Mouse (Mus musculus) embryonic facial prominence, embryonic 12.5 days (tissue): ENCODE data around the gene Orai1. TPM values are rescaled to one million over a fixed set of nuclear protein-coding genes. Genes with fewer than 3 reads are reported as not detected.

Source experiments
- ATAC-seq: fragments of 200-750 bp; cut with Nextera tagmentation; 2 replicates; pipeline ENCODE4 v1.8.0; 2017; ENCODE audit not compliant: insufficient number of reproducible peaks, insufficient read depth, low FRiP score, low TSS enrichment
- H3K27ac ChIP-seq: fragments of 300-500 bp; sonication (generic); 2 replicates; pipeline ENCODE4 v1.5.1; 2016; ENCODE audit warnings: mild to moderate bottlenecking
- H3K27me3 ChIP-seq: fragments of 300-500 bp; sonication (generic); 2 replicates; pipeline ENCODE4 v1.6.1; 2016; ENCODE audit warnings: mild to moderate bottlenecking, moderate library complexity
- H3K36me3 ChIP-seq: fragments of 300-500 bp; sonication (generic); 2 replicates; pipeline ENCODE4 v1.6.1; 2016; ENCODE audit warnings: mild to moderate bottlenecking
- H3K4me1 ChIP-seq: fragments of 300-500 bp; sonication (generic); 2 replicates; pipeline ENCODE4 v1.6.1; 2016
- H3K4me2 ChIP-seq: fragments of 300-500 bp; sonication (generic); replicated peaks from 2 replicates; pipeline ENCODE4 v1.6.1; 2016; ENCODE audit warnings: mild to moderate bottlenecking, moderate library complexity
- H3K4me3 ChIP-seq: fragments of 300-500 bp; sonication (generic); 2 replicates; pipeline ENCODE4 v1.5.1; 2016; ENCODE audit warnings: mild to moderate bottlenecking
- H3K9ac ChIP-seq: fragments of 300-500 bp; sonication (generic); 2 replicates; pipeline ENCODE4 v1.6.1; 2016; ENCODE audit warnings: mild to moderate bottlenecking, moderate library complexity
- H3K9me3 ChIP-seq: fragments of 300-500 bp; sonication (generic); 2 replicates; pipeline ENCODE4 v1.6.1; 2016; ENCODE audit warnings: mild to moderate bottlenecking, moderate library complexity
- WGBS: fragments of 180-500 bp; shearing (Covaris S2); methylation state at CpG from one replicate; pipeline ENCODE4 v1.1.7; 2016; 5-methylcytosine and 5-hydroxymethylcytosine counted together
- polyA plus RNA-seq: library from polyadenylated mRNA; unstranded; fragments of >200 nt; fragmentation: Nextera tagmentation; extraction: Ambion mirVana; gene quantifications from 2 replicates; pipeline ENCODE4 v1.2.1, GENCODE M21; 2016

Gene Orai1
- polyA plus RNA-seq, 1 experiment from 2014 or later = 14.8 TPM

DNA sequence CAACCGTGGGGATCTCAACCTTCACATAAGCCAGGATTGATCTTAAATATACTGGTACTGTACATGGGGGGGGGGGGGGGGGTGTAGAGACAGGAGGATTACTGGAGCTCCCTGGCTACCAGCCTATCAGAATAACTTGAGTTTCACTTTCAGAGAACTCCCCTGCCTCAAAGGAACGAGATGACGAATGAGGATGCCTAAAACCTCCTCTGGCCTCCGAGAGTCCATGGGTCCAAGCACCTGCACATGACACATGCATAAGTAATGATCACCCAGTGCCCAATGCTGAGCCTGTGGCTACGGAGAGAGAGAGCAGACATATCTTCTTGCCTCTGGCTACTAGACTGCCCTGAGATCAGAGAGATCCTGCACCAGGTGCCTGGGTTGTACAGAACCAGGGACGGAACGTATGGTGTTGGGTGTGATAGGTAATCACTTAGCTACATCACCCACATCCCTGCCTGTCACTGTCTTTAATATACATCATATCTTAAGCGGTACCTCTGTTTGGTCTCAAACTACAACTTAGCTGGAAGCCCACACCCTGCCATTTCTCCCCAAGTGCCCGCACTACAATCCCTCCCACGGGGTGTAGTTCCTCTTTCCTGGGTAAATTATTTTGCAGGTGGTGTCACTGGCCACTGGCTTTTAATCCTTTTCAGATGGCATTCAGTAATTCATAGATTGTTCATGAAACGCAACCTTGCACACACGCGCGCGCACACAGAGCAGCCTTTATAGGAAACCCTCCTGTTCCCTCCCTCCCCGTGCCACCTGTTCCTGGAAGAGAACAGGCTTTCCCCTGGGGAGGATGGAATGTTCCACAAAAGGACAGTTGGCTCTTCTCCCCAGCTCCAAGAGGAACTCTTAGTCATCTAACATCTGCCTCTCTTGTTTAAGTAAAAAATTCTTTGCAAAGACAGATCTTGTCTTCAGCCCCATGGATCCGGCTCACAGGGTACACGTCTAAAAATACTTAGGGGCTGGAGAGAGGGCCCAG lies 17.4 kb upstream of the Orai1 start:
- peaks cover 8% of the 10 kb centered on the region; the same call in 1 of the 2 replicates for H3K4me1 ChIP-seq
- 84% methylated on average over 18 of the region's 18 CpGs for WGBS
- no peaks in the 10 kb centered on the region for H3K36me3 ChIP-seq
- no peaks in the 10 kb centered on the region for H3K27me3 ChIP-seq
- no peak overlapping the region for H3K4me3 ChIP-seq
- no peak overlapping the region for H3K4me2 ChIP-seq
- no peak overlapping the region for H3K27ac ChIP-seq
- ATAC-seq = no peak
- H3K9ac ChIP-seq = no peak overlapping the region
- H3K9me3 ChIP-seq = no peaks in the 10 kb centered on the region

DNA sequence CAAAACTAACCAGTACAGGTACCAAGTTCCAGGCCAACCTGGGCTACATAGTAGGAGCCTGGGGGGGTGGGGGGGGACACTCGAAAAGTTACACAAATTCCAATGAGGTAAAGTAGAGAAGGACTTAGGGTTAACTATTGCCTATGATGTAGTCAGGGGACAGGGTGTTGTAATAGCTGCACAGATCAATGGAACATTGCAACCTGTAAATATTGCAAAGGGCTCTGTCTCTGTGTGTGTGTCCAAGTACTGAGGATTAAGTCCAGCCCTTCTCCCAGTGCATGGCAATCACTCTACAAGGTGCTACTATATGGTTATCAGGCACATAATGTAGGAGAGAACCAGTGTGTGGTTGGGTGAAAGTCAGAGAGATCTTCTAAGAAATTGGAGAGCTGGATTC lies 14.0 kb upstream of the Orai1 start:
- Histone ChIP-seq H3K4me1 (no peaks in the 10 kb centered on the region), H3K4me2 (no peak overlapping the region), H3K27ac (no peak overlapping the region), H3K27me3 (no peaks in the 10 kb centered on the region), H3K9ac (no peak overlapping the region), H3K36me3 (no peaks in the 10 kb centered on the region), H3K4me3 (no peak overlapping the region), H3K9me3 (no peaks in the 10 kb centered on the region)
- WGBS = 78% methylated on average over 1 of the region's 1 CpGs
- ATAC-seq = no peak

DNA sequence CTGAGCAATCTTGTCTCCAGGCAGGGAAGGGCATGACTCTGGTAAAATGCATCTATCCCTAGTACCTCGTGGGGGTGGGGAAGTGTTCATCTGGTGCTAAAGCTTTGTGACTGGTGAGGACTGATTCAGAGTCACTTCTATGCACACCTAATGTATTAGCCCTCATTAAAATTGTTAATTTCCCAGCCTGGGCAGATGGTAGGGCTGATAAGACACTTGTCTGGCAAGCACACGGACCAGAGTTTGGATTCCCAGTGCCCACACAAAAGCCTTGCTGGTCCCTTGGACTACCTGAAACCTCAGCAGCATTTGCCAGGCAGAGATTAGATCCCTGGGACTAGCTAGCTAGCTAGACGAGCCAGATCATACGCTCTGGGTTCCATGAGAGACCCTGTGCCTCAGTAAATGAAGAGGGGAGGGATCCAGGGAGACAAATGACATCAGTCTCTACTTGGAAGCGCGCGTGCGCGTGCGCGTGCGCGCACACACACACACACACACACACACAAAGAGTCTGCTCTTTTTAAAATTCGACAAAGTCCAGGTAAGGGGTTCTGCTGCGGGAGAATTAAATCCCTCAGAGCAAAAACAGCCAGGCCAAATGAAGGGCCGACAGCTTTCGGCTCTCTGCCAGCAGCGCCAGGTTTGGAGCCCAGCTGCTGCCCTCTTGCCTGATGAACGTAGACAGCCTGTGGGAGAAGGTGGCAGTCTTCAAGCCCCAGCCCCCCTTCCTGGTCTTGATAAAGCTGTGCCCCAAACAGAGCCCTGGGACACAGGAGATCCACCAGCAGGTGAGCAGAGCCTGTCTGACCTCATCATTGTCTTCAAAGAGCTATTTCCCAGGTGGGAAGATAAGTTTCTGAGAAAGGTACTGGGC lies 8.9 kb upstream of the Orai1 start:
- ATAC-seq = no peak
- Histone ChIP-seq H3K27ac (no peak overlapping the region), H3K36me3 (no peaks in the 10 kb centered on the region), H3K9me3 (no peaks in the 10 kb centered on the region), H3K4me1 (no peaks in the 10 kb centered on the region), H3K4me2 (no peak overlapping the region), H3K9ac (no peak overlapping the region), H3K4me3 (no peak overlapping the region), H3K27me3 (no peaks in the 10 kb centered on the region)
- WGBS = 62% methylated on average over 19 of the region's 19 CpGs

DNA sequence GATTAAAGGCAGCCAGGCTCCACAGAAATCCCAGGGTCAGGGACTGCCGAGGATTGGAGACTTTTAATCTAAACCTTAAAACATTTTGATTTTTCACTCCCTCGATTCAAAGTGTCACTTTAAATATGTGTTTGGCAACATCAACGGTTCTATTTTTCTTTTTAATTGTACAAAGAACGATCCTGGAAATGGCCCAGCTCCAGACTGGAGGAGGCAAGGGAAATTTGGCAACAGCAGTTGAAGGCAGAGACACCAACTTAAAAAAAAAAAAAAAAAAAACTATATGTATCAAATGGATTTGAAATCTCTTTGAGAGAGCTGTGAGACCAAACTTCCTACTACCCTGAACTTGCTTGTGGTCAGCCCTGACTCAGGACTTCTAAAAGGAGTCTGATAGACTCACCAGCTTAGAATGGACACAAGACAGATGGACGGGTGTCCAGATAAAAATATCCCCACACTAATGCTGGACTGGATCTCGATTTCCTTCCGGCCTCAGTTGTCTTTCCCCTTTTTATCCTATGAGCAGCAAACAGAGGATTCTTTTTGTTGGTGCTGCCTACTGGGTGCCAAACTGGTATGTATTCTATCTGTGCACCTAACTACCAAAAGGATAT lies 5.9 kb upstream of the Orai1 start:
- 70% methylated on average over 7 of the region's 7 CpGs for WGBS
- no peaks in the 10 kb centered on the region for H3K27me3 ChIP-seq
- no peak overlapping the region for H3K27ac ChIP-seq
- no peaks in the 10 kb centered on the region for H3K9me3 ChIP-seq
- no peak overlapping the region for H3K4me2 ChIP-seq
- H3K9ac ChIP-seq = no peak overlapping the region
- no peaks in the 10 kb centered on the region for H3K36me3 ChIP-seq
- no peak overlapping the region for H3K4me3 ChIP-seq
- H3K4me1 ChIP-seq = no peaks in the 10 kb centered on the region
- no peak for ATAC-seq

DNA sequence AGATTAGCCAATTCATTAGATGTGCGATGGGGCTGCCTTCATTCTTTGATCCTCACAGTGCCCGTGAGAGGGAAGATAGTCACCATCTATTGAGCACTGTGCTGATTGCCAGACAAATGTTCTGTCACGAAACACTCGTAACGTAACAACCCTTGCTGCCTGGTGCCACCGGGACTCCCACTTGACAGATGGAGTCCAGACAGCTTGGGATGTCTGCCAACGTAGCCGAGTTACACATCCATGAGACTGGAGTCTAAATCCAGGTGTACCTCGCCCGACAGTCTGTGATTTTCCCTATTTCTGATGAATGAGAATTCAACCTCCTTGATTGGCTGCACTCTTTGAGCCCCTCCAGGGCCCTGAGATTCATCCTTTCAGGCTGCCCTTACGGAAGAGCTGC lies 5.0 kb upstream of the Orai1 start:
- Histone ChIP-seq H3K4me1 (no peaks in the 10 kb centered on the region), H3K27ac (no peak overlapping the region), H3K4me3 (no peak overlapping the region), H3K9me3 (no peaks in the 10 kb centered on the region), H3K4me2 (no peak overlapping the region), H3K9ac (no peak overlapping the region), H3K27me3 (no peaks in the 10 kb centered on the region), H3K36me3 (no peaks in the 10 kb centered on the region)
- 80% methylated on average over 11 of the region's 11 CpGs for WGBS
- no peak for ATAC-seq

DNA sequence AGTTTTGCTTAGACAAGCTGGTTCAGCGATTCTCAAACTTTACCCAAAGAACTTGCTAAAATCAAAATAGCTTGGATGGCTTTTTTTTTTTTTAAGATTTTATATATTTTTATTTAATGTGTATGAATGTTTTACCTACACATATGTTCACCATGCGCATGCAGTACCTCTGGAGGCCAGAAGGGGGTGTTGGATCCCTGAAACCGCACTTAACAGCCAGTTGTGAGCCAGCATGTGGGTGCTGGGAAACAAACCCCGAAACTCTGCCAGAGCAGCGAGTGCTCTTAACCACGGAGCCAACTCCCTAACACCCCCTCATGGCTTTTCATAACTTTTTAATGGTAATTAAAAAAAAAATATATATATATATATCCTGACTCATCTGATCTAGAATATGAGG lies 4.1 kb upstream of the Orai1 start:
- no peak overlapping the region for H3K27ac ChIP-seq
- H3K9ac ChIP-seq = no peak overlapping the region
- H3K4me2 ChIP-seq = no peak overlapping the region
- no peak for ATAC-seq
- no peak overlapping the region for H3K4me3 ChIP-seq
- peaks cover 5% of the 10 kb centered on the region; the same call in 1 of the 2 replicates for H3K4me1 ChIP-seq
- no peaks in the 10 kb centered on the region for H3K9me3 ChIP-seq
- H3K27me3 ChIP-seq = no peaks in the 10 kb centered on the region
- no peaks in the 10 kb centered on the region for H3K36me3 ChIP-seq
- WGBS = 89% methylated on average over 6 of the region's 6 CpGs

DNA sequence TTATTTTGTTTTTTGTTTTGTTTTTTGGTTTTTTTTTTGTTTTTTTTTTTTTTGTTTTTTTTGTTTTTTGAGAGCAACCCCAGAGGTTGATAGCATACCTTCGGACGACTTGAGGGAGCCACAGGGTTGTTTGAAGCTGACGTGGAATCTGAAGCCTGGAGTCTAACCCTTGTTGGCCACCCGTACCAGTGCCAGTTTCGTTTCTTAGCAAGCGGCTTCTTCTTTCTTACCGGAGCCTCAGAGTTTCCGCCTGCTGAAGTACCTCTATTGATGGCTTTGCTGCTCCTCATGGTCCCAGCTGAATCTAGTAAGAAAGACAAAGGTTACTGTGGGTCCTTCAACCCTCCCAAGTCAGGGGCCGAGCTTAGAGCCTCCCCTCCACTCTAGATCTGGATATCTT lies 3.2 kb upstream of the Orai1 start:
- 92% methylated on average over 9 of the region's 9 CpGs for WGBS

DNA sequence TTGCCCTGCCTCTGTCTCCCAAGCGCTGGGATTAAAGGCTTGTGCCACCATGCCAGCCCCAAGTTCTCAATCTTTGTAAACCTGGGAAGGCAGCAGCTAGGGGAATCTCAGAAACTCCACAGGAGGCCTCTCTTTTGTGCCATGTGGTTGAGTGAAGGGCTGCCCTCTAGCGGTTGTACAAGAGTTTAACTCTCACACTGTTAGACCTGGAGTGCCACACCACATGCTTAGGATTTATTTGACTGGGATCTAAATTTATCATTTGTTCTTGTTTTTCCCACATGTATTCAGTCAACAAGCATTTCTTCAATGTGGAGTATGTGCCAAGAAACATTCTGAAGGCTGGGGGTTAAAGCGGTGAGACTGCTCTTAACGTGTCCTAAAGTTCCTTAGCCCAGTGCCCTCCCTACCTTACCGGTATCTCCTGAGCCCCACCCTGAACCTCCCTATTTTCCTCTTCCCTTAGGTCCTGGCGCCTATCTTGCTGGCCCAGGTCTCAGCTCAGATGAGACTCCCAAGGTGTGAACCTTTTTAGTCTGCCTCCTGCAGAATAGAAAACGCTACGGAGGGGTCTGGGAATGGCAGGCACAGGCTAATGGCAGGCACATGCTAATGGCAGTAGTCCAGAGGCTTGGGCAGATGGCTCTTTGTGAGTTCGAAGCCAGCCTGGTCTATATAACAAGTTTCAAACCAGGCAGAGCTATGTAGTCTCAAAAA lies 1.1 kb upstream of the Orai1 start:
- H3K4me3 ChIP-seq = no peak overlapping the region
- no peak for ATAC-seq
- peaks cover 15% of the 10 kb centered on the region for H3K4me1 ChIP-seq
- H3K9me3 ChIP-seq = no peaks in the 10 kb centered on the region
- no peak overlapping the region for H3K4me2 ChIP-seq
- H3K9ac ChIP-seq = no peak overlapping the region
- no peak overlapping the region for H3K27ac ChIP-seq
- H3K36me3 ChIP-seq = no peaks in the 10 kb centered on the region
- no peaks in the 10 kb centered on the region for H3K27me3 ChIP-seq
- 63% methylated on average over 9 of the region's 9 CpGs for WGBS

More for the DNA sequence above, 3.2 kb upstream of the Orai1 start:
- Histone ChIP-seq H3K4me2 (no peak overlapping the region), H3K36me3 (no peaks in the 10 kb centered on the region), H3K4me3 (no peak overlapping the region), H3K9me3 (no peaks in the 10 kb centered on the region), H3K27me3 (no peaks in the 10 kb centered on the region), H3K27ac (no peak overlapping the region), H3K4me1 (peaks cover 11% of the 10 kb centered on the region; the same call in 1 of the 2 replicates), H3K9ac (no peak overlapping the region)
- ATAC-seq = no peak

DNA sequence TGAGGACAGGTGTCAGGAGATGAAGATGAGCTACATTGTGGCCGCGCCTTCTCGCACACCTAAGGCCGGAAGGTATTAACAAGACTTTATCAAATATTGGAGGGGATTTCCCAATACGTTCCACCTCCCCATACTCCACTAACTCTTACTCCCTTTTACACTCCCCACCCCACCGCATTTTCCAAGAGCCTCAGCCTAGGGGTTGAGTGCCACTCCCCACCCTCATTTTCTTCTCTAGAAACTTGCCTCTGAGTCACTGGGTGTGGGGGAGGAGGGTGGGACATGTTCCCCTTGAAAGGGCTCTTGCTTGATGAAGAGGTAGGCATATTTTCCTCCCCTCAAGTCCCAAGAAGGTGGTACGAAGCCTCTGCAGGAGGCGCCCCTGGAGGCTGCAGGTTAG lies 1.0 kb downstream of the Orai1 start:
- H3K27me3 ChIP-seq = no peaks in the 10 kb centered on the region
- H3K4me2 ChIP-seq = peak overlapping the region; percentile 81
- H3K9me3 ChIP-seq = no peaks in the 10 kb centered on the region
- no peak for ATAC-seq
- 26% methylated on average over 8 of the region's 8 CpGs for WGBS
- peak overlapping the region; percentile 76 for H3K9ac ChIP-seq
- no peak overlapping the region for H3K27ac ChIP-seq
- no peaks in the 10 kb centered on the region for H3K36me3 ChIP-seq
- H3K4me3 ChIP-seq = peak overlapping the region; percentile 69
- peaks cover 27% of the 10 kb centered on the region for H3K4me1 ChIP-seq

DNA sequence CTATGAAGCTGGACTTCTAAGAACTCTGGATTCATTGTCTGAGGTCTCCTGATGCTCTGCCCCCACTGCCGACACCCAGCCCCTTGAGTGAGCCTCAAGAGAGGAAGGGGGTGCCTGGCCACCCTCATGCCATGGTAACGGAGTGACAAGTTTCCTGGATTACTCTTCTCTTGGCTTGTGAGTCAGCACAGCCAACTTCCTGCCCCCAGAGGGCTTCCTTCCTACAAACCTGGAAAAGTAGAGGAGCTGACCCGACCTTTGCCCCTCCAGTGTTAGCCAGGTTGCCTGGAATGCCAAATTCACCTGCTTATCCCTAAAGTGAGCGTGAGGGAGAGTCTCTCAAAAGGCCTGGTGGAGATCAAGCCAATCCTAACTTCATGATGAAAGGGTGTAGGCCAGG lies 2.6 kb downstream of the Orai1 start:
- 80% methylated on average over 4 of the region's 4 CpGs for WGBS
- no peak overlapping the region for H3K4me3 ChIP-seq
- no peaks in the 10 kb centered on the region for H3K27me3 ChIP-seq
- H3K27ac ChIP-seq = no peak overlapping the region
- H3K4me2 ChIP-seq = no peak overlapping the region
- peaks cover 27% of the 10 kb centered on the region for H3K4me1 ChIP-seq
- no peak for ATAC-seq
- H3K9ac ChIP-seq = no peak overlapping the region
- H3K36me3 ChIP-seq = no peaks in the 10 kb centered on the region
- H3K9me3 ChIP-seq = no peaks in the 10 kb centered on the region
